Mouse (Mus musculus) neutrophil, adult 5-6 weeks (primary cell): Measurements from ENCODE around the gene Zfp512b. TPM values are rescaled to one million over a fixed set of nuclear protein-coding genes. Genes with fewer than 3 reads are reported as not detected.

Experiments used
- ATAC-seq: fragments of 151-379, 151-347 bp; 2 replicates; pipeline ENCODE4 v1.8.0; 2017; ENCODE audit warnings: mild to moderate bottlenecking, moderate TSS enrichment; ENCODE audit not compliant: insufficient number of reproducible peaks, poor library complexity, low FRiP score, severe bottlenecking; ENCODE audit errors: extremely low read depth
- total RNA-seq: library from RNA; stranded (forward); fragments of 200-1000 nt; gene quantifications from 2 replicates; pipeline ENCODE4 v1.2.3, GENCODE M21; 2017

The Zfp512b gene
- total RNA-seq, 1 experiment from 2014 or later, result 24.6 TPM

GRCm38 (mm10) chr2:181591528-181592085 is 996 bp downstream of the Zfp512b start, which contains the start of gene Prpf6:
Gene Prpf6, plus strand, starts transcription at chr2:181591868.
- no peak for ATAC-seq

DNA sequence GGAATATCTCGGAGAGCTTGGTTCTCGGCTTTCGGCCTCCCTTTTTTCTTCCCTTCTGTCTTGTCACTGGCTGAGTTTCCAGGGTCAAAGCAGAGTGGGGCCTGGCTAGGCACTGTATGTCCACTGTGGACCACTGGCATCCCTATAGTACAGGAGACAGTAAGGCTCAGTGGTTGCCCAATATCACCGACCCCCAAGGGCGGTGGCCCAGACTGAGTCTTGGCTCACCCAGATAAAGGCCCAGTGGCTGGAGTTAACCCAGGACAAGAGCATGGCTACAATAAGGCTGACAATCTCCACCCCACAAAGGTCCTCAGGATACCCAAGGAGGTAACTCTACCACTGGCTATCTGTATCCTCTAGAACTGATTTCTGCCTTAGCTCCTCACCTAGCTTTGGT is 2.1 kb downstream of the Zfp512b start:
- no peak for ATAC-seq

DNA sequence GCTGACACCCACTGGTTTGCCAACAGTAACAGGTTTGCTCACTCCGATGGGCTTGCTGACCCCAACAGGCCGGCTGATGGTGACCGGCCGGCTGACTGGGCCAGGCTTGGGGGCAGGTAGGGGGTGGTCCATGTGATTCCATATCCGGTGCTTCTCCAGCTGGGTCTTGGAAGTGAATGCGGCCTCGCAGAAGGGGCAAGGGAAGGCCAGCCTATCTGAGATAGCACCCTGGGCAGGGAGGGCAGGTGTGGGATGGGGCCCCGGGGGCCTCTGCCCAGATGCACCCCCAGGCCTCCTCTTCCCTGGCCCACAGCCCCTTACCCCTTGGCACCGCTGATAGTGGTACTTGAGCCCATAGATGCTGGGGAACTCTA is 2.9 kb downstream of the Zfp512b start:
- no peak for ATAC-seq

DNA sequence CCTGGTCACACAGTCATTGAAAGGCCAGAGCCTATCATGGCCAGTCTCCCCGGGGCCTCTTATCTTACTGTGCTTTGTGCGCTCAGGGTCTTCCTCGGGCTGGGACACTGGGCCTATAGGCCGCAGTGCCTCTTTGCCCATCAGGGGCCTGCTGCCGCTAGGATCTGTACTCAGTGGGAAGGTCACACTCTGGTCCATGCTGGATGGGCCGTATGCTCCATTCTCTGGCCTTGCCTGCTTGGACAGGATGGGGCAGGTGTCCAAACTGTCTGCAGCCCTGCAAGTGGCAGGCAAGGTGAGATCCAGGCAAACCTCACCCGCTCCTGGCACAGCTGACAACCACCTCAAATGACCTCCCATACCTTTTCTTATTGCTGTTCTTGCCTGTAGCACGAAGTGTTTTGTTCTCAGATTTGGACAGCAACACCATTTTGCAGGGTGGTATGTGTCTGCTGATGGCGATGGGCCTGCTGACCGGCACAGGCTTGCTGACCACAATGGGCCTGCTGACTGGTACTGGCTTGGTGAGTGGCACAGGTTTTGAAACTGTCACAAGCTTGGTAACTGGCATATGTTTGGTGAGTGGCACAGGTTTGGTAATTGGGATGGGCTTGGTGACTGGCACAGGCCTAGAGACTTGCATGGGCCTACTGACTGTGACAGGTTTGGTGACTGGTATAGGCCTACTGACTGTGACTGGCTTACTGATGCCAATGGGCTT is 3.4 kb downstream of the Zfp512b start:
- ATAC-seq, result no peak

DNA sequence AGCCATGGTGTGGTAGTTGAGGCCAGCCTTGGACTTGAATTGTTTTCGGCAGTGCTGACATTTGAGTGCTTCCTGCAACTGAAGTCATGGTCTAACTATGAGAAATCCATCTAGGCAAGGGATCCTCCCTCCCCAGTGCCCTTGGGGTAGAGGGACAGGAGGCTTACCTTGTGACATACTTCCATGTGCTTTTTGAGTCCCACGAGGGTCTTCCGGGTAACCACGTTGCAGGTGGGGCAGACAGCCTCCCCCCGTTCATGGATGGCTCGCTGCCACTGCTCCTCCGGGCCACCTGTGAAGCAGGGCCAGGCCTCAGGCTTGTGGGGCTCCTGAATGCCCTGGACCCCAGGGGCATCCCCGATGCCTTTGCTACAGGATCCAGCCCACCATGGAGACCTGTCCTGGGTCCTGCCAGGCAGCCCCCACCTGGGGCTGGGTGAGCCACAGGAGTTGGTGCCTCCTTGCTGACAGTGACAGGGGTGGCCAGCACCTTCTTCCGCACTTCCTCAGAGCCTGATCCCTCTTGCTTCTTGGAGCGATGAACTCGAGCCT is 4.3 kb downstream of the Zfp512b start:
- no peak for ATAC-seq

DNA sequence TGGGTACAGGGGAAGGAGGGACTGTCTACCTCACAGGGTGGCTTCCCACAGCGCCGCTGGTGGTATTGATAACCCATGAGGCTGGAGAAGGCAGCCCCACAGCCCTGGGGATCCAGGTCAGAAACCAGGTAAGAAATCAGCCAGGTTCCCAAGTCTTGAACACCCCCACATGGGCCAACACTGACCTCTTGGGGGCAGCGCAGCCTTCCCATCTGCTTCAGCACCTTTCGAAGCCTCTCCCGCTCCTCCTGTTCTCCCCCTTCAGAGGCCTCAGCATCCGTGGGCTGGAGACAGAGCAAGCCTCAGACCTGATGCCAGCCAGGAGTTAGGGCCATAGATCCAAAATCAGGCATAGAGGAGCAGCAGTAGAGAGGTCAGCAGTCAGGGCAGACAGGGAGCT is 4.8 kb downstream of the Zfp512b start:
- ATAC-seq, result no peak

DNA sequence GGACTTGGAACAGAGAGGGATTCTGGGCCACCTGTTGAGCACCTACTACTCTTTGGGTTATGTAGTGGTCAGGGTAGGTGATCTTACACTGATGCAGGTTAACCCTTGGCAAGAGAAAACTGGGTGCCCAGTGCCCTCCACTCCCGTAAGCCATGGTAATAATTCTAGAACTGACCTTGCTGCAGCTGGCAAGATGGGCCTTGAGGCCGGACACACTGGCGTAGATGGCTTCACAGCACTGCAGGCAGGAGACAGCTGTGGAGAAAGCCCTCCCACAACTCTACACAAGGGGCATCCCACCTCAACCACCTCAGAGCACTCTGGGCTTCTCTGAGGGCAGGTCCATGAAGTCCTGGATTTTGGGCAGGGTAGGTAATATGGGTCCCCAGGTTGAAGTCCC is 6.5 kb downstream of the Zfp512b start:
- ATAC-seq, result no peak

- no peak for ATAC-seq
These were observed 7.1 kb downstream of the Zfp512b start for GRCm38 (mm10) chr2:181585506-181585905.

DNA sequence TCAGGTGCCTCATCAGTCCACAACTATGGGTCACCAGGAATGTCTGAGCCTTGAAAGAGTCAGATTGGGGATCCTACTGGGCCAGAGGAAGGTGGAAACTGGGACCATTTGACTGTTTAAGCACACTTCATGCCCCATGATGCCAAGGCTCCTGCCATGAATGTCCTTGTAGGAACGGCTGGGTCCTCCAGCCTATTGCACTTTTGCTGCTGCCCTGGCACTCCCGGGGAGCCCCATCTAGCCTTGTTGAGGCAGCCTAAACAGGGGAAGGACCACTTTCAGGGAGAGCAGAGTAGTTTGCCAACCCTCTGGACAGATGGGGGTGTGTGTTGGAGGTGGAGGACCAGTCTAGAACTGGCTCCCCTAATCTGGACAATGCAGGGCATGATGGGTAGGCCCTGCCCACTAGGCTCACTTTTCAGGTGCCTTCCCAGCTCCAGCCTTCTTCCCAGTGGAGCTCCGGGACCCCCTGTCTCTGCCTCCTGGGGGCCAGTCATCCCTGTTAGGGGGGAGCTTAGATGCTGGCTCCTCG is 8.1 kb downstream of the Zfp512b start, which contains the start of gene Uckl1:
TSS of gene Uckl1 (minus strand) at position 482 of the 532 bp plus-strand sequence.
- no peak for ATAC-seq

GRCm38 (mm10) chr2:181583460-181584257 is 8.9 kb downstream of the Zfp512b start:
- no peak for ATAC-seq

GRCm38 (mm10) chr2:181582939-181583338 is 9.7 kb downstream of the Zfp512b start:
- ATAC-seq, result no peak

- no peak for ATAC-seq
These were observed 10.2 kb downstream of the Zfp512b start for GRCm38 (mm10) chr2:181582358-181582757.

DNA sequence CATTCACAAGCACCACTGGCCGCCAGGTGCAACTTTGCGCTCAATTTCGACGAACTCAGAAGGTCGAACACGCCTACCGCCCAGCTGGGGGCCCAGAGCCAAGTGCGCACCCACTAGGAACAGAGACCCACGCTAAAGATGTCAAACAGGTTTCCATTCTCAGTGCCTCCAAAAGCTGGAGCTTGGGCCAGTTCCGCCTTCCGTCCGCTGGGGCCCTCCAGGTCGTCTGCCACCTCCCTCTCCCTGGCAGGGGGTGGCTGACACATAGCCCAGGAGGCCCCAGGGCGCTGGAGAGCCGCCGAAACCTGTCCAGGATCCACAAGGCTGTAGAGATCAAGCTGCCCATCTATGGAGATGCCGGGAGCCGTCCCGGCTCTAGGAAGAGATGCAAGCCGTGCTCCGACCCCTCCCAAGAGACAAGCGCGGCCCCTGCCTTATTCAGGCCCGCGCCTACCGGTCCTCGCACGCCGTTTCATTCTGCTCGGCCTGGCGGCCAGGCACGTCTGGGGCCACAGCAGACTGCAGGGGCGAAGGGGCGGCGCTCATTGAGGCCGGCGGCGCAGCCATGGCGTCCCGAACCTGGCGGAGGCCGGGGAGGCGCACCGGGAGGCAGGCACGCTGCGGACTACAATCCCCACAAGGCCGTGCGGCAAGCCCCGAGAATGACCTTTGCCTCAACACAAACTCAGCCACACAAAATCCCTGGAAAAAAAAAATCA is 11.0 kb downstream of the Zfp512b start:
- ATAC-seq, result peak; percentile 52

GRCm38 (mm10) chr2:181581016-181581401 is 11.6 kb downstream of the Zfp512b start:
- ATAC-seq, result peak; percentile 90

GRCm38 (mm10) chr2:181580131-181580772 is 12.4 kb downstream of the Zfp512b start:
- ATAC-seq, result no peak

GRCm38 (mm10) chr2:181579681-181580080 is 12.9 kb downstream of the Zfp512b start:
- no peak for ATAC-seq

DNA sequence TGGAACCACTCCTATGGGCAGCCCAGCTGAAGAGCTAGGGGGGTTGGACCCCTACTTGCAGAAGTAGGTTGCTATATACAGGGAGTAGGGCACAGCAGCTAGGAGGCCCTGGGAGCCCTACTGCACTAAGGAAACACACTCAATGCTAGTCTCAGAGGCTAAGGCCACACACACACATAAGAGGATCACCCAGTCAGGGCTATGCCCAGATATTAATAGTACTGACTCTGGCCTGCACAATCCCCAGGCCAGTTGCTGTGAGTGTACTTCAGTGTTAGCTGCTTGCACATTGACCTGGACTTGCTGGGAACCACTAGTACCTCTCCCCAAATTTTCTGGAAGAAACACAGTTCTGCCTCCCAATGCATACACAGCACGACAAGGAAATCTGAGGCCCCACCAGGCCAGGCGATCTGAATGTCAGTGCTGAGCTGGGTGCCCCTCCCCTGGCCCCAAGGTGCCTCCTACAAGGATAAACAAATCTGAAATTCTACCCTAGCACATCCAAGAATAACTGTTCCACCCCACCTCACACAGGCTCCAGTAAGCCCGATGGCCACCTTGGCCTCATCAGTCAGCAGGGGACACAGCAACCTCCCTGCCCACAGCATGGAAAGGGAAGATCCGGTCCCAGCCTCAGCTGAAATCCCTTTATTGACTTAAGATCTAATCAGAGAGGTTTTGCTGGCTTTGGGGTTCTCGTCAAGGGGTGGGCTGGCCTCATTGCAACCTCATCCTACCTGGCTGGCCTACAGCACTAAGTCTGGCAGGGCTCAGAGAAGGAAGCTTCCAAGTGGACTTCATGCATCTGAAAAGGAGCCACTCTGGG is 13.6 kb downstream of the Zfp512b start:
- no peak for ATAC-seq
